Mouse (Mus musculus): Measurements from ENCODE around the gene Cracr2b.

Cracr2b gene

GRCm38 (mm10) chr7:141454967-141455551, 5.8 kb upstream of the Cracr2b start, which contains the start of gene Pnpla2:
Gene Pnpla2 (plus strand): TSS chr7:141455198.
- DNase-seq (ENCODE audit: low read depth, low spot score): peak; percentile 92

GRCm38 (mm10) chr7:141455610-141456314, 5.1 kb upstream of the Cracr2b start:
- peak; percentile 43 for DNase-seq (ENCODE audit: low read depth, low spot score)

- no peak for DNase-seq (ENCODE audit: low read depth, low spot score)
Measured at GRCm38 (mm10) chr7:141456739-141457138, 4.2 kb upstream of the Cracr2b start.

DNA sequence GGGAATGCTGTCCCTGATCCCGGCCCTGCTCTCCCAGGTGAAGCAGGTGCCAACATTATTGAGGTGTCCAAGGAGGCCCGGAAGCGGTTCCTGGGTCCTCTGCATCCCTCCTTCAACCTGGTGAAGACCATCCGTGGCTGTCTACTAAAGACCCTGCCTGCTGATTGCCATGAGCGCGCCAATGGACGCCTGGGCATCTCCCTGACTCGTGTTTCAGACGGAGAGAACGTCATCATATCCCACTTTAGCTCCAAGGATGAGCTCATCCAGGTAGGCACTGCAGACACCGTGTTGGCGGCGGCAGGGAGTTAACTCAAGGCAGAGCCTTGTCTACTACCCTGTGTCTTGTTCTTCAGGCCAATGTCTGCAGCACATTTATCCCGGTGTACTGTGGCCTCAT, 3.7 kb upstream of the Cracr2b start:
- no peak for DNase-seq (ENCODE audit: low read depth, low spot score)

DNA sequence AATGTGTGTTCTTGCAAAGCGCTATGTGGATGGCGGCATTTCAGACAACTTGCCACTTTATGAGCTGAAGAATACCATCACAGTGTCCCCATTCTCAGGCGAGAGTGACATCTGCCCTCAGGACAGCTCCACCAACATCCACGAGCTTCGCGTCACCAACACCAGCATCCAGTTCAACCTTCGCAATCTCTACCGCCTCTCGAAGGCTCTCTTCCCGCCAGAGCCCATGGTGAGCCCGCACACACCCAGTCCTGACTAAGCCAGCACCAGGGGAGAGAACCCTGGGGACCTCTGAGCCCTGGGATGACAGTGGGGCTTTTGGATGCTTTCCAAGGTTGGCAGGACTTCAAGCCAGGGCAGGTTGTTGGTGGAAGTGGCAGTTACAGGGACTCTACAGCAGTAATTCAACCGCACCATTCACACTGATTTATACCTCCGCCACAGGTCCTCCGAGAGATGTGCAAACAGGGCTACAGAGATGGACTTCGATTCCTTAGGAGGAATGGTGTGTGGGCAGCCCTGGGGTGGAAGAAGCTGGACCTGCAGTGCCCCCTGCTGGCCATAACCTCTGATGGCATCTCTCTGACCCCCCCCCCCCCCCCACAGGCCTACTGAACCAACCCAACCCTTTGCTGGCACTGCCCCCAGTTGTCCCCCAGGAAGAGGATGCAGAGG, 2.8 kb upstream of the Cracr2b start:
- peak; percentile 45 for DNase-seq (ENCODE audit: low read depth, low spot score)

DNA sequence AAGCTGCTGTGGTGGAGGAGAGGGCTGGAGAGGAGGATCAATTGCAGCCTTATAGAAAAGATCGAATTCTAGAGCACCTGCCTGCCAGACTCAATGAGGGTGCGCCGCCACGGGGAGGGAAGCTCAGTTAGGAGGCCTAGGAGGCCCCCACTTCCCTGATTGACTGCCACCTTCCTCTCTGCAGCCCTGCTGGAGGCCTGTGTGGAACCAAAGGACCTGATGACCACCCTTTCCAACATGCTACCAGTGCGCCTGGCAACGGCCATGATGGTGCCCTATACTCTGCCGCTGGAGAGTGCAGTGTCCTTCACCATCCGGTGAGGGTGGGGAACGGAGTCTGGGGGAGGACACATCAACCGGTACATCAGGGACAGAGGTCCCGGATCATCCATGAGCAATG, 2.2 kb upstream of the Cracr2b start:
- DNase-seq (ENCODE audit: low read depth, low spot score): no peak

DNA sequence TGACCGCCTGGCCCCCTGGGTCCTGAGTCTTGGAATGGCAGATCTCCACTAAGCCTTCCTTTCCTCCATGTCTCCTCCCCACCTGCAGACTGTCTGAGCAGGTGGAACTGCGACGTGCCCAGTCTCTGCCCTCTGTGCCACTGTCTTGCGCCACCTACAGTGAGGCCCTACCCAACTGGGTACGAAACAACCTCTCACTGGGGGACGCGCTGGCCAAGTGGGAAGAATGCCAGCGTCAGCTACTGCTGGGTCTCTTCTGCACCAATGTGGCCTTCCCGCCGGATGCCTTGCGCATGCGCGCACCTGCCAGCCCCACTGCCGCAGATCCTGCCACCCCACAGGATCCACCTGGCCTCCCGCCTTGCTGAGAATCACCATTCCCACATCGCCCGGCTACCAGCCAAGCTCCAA, 1.6 kb upstream of the Cracr2b start:
- no peak for DNase-seq (ENCODE audit: low read depth, low spot score)

DNA sequence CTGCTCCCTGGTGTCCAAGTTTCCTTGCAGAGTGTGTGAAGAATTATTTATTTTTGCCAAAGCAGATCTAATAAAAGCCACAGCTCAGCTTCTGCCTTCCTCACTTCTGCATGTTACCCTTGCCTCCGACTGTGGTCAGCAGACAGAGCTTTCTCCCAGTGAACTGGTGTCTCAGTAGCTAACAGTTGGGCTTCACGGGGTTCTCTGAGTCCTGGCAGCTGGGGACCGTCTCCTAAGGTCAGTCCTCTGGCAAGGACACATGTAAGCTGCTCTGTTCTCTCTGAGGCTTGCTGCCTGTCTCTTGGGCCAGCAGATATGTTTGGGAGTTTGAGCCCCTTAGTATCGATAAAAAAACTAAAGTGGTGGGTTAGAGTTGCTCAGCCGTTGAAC, 898 bp upstream of the Cracr2b start:
- no peak for DNase-seq (ENCODE audit: low read depth, low spot score)

DNA sequence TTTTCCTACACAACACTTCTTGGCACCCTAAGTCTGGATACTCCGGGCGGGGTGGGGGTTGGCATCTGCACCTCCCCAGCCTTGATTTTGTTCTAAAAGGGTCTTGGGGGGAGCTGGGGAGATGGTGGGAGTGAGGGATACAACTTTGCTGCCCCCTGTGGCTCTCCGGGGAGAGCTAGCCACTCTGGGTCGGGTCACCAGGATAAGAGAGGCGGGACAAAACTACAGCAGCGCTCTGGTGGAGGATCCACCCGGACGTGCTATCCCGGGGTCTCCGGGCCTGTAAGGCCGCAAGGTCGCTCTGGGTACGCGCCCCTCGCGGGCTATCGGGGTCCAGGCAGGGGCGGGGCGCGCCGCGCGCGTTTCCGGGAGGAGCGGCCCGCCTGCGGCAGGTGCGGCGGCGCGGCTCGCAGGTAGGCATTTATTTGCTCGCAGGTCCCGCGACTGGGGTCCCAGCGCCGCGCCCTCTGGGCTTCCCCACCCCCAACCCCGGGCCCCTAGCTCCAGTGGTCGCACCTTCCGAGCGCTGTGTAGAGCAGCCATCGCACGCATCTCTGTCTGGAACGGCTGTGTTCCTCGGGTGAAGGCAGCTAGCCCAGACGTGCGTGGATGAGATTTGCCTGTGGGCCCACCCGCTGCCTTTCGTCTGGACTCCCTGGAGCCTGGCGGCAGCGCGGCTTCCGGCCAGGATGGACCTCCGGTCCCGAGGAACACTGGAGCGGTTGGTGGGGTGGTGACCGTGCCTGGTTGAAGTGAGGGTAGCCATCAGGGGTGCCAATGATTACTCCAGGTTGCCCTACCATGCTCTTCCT, 833 bp downstream of the Cracr2b start:
- no peak for DNase-seq (ENCODE audit: low read depth, low spot score)

- no peak for DNase-seq (ENCODE audit: low read depth, low spot score)
Measured at GRCm38 (mm10) chr7:141462333-141462821, 1.5 kb downstream of the Cracr2b start.

- no peak for DNase-seq (ENCODE audit: low read depth, low spot score)
Measured at GRCm38 (mm10) chr7:141463824-141464602, 3.1 kb downstream of the Cracr2b start.

- no peak for DNase-seq (ENCODE audit: low read depth, low spot score)
Measured at GRCm38 (mm10) chr7:141464603-141465201, 3.8 kb downstream of the Cracr2b start.

DNA sequence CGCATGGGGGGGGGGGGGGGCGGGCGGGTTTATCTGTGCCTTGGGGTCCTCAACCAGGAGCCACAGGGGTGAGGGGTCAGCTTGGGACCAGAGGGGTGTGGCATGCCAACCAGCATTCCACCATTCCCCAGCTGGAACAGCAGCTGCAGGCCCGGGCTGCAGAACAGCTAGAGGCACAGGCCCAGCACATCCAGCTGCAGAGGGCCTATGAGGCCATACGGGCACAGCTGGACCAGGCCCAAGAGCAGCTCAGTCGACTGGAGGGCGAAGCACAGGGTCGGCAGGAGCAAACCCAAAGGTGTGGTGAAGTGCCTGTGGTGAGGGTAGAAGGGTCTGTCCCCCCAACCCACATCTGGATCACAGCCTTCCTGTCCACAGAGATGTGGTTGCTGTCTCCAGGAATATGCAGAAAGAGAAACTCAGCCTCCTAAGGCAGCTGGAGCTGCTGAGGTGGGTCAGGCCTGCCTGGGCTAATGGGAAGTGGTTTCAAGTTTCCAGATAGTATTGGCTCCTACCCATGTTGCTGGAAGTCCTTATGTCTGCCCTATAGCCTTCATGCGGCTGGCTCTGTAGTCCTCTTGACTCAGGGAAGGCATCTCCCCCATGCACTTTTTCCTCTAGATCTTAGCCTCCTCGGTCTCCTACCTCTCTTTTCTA, 4.6 kb downstream of the Cracr2b start:
- DNase-seq (ENCODE audit: low read depth, low spot score): no peak

DNA sequence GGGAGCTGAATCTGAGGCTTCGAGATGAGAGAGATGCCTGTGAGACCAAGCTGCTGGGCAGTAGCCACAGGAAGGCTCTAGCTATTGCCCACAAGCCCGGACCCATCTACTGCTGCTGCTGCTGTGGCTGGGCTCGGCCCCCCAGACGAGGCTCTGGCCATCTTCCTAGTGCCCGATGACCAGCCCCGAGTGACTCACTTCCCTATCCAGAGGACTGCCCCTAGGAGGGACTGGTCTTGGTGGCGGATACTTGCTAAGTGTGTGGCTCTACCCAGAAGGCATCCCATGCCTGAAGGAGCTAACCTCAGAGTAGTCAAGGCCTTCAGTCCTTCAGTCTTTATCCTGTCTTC, 5.1 kb downstream of the Cracr2b start:
- no peak for DNase-seq (ENCODE audit: low read depth, low spot score)

DNA sequence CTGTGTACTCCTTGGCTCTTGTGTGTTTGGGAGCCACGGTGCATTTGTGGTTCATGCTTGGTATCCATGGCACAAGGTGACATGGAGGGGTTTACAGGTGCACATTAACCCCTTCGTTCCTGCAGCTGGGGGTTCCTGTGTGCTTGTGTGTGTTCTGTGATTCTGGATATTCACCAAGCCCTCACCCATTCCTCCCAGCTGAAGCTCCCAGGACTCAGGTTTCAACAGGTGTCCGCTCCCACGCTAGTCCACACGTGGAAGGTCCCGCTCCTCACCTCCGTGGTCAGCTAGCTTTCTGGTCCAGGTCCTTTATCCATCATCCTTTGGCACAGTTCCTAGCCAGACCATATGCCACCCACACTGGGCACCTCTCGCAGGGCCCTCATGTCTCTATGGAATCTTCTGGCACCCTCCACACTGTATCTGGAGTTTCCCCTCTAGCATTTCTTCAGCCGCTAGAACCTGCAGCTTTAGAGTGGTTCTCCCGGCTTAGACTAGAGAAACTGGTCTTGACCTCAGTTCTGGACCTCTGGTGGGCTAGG, 5.8 kb downstream of the Cracr2b start:
- DNase-seq (ENCODE audit: low read depth, low spot score): no peak

DNA sequence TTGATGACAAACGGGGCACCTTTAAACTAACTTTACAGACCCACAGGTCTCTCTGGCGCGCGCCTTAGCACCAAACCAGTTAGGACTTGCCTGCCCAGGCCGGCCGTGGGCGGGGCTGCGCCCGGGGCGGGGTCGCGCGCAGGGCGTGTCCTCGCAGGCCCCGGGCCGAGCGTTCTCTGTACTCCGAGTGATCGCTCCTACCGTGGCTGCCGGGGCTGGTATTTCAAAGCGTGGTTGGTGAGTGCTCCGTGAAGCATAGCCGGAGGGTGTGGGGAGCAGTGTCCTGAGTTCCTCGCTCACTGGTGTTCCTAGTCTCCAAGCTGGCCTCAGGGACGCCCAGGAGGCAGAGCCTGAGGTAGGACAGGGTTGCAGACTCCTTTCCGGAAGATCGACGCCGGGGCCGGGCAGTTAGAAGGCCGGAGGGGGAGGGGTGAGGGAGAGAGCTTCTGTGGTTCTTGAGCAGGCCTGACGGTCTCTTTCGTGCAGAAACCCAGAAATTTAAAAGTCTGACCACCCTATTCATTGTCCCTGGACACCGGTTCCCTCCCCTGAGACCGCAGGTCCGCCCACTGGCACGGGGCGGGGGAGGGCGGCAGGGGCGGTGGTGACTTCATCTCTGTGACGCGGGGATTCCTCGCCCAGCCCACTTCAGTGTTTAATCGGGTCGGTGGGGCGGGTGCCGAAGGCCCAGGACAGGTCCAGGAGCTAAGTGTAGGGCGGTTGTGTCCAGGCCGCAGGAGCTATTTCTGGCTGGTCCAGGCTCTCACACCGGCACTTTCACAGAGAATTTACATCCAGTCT, 6.5 kb downstream of the Cracr2b start, which contains the start of gene Cd151:
Gene Cd151 (plus strand): TSS at position 163 of the 801 bp plus-strand sequence.
- DNase-seq (ENCODE audit: low read depth, low spot score): peak; percentile 81

GRCm38 (mm10) chr7:141468164-141468521, 7.2 kb downstream of the Cracr2b start:
- peak; percentile 35 for DNase-seq (ENCODE audit: low read depth, low spot score)

DNA sequence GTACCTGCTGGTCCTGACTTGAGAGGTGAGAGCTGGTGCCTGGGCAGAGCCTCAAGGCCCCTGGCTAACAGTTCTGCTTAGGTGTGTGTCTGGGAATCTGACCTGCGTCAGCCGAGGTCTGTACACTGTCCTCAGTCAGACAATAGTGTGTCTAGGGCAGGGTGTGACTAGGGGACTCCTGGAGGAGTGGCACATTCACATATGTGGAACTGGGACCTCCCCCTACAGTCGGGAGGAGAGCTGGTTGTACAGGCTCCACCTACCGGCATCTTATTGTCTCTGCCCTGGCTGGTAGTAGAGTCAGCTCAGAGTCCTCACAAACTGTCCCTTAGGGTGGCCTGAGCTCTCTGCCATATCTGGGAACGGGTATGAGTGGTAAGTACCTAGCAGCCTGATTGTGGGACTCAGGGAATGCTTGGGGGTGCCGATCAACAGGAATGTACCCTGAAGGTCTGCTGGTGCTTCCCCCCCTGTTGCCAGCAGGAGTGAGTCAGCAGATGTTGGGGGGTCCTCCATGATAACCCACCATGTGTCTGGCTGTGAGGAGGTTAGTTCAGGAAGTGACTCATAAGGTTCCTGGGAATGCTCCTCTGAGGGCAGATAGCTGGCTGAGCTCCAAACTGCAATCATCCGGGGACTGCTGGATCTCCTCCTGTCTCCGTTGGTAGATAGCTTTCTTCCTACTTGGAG, 7.8 kb downstream of the Cracr2b start:
- peak; percentile 76 for DNase-seq (ENCODE audit: low read depth, low spot score)

All from mesoderm, embryonic 11.5 days (tissue).